Mouse (Mus musculus) Patski (cell line): ENCODE measurements around the gene Clec1a. TPM values are rescaled to one million over a fixed set of nuclear protein-coding genes. Genes with fewer than 3 reads are reported as not detected.

ENCODE experiments used
- ATAC-seq: fragments of 100-300 bp; one replicate; pipeline ENCODE4 v1.8.0; 2021
- CTCF ChIA-PET: fragments of 350-600 bp; sonication (Branson Sonifier 250); formaldehyde crosslinking; loops from one replicate; lab custom pipeline; 2022; ENCODE audit warnings: inconsistent platforms; lab: Charles Lee
- POLR2A ChIA-PET: fragments of 350-600 bp; sonication (Branson Sonifier 250); formaldehyde crosslinking; loops from one replicate; lab custom pipeline; 2022; ENCODE audit warnings: antibody characterized with exemption, inconsistent platforms; lab: Charles Lee
- DNase-seq: peaks from one replicate; pipeline ENCODE4 v3.0.0-alpha.2; 2011; ENCODE audit warnings: low read depth, low spot score
- H3K27me3 ChIP-seq: fragments of 371-371 bp; one replicate; pipeline ENCODE4 v1.5.1; 2021
- CTCF ChIP-seq: fragments of 100-300 bp; IDR thresholded peaks from one replicate; pipeline ENCODE4 v1.5.1; 2021
- in situ Hi-C: fragments of 300-500 bp; cut with MboI; formaldehyde crosslinking; loops from 3 replicates; pipeline ENCODE4 v1.11.1; 2018; ENCODE audit warnings: low pct_unique_long_range_greater_than_20kb, mixed read lengths
- polyA plus RNA-seq: library from polyadenylated mRNA; unstranded; gene quantifications from one replicate; pipeline ENCODE4 v1.2.3, GENCODE M21; 2021

The Clec1a gene
- polyA plus RNA-seq, 1 experiment from 2014 or later, result not detected

DNA sequence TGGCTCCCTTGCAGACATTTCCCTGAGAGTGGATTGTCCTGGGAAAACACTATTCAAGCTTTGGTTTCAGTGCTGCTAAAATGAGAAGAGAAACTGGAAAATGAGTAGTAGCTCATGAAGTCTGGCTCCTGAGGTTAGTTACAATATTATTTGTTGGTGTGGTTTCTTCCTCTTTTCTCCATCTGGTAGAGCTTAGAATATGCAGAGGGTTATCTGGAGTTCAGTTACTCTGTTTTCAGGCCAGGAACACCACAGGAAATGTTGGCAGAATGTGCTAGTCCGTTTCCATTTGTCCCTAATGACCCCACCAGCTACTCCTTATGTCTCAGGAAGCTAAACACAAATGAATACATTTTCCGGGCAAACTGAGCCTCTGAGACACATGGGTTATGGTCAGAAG is 44.5 kb downstream of the Clec1a start:
- ATAC-seq, result no peak
- DNase-seq, result no peak
- ChIA-PET CTCF (interaction anchor here (1.6 kb wide), 1 partner anchor 14 kb away, joined by 3 read pairs; no protein-coding TSS in a partner anchor), POLR2A (interaction anchor here (0.7 kb wide), 1 partner anchor 37 kb away, joined by 3 read pairs; no protein-coding TSS in a partner anchor)
- H3K27me3 ChIP-seq, result peaks cover 80% of the 10 kb centered on the region
- in situ Hi-C loops, result no loop called here
- TF ChIP-seq CTCF, result no peak

DNA sequence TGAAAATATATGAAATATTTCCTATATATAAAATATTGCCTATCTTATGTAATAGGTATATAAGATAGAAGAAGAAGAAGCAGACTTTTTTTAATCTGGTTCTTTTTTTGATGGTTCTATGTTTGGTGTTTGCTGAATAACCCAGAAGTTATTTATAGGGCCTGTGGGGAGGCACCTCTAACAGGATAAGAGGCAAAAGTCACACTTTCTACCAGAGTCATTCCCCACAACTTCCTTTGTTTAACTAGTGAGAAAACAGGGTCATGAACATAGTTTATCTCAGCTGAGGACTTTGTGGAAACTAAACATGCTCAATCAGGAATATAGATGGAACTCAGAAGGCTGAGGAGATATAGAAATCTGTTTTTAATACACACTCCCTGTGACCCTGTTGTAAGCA is 45.8 kb downstream of the Clec1a start:
- ChIA-PET POLR2A (no interaction called here), CTCF (no interaction called here)
- ATAC-seq (no peak), DNase-seq (no peak)
- in situ Hi-C loops, result no loop called here
- no peak for TF ChIP-seq CTCF
- H3K27me3 ChIP-seq, result peaks cover 86% of the 10 kb centered on the region

GRCm38 (mm10) chr6:129403391-129403790 is 48.4 kb downstream of the Clec1a start:
- ChIA-PET POLR2A (no interaction called here), CTCF (no interaction called here)
- in situ Hi-C loops, result no loop called here
- peaks cover 83% of the 10 kb centered on the region for H3K27me3 ChIP-seq
- TF ChIP-seq CTCF, result no peak
- DNase-seq, result no peak
- ATAC-seq, result no peak

GRCm38 (mm10) chr6:129402404-129402803 is 49.4 kb downstream of the Clec1a start:
- DNase-seq, result no peak
- ChIA-PET CTCF (no interaction called here), POLR2A (no interaction called here)
- in situ Hi-C loops, result no loop called here
- peaks cover 83% of the 10 kb centered on the region for H3K27me3 ChIP-seq
- ATAC-seq, result no peak
- no peak for TF ChIP-seq CTCF

DNA sequence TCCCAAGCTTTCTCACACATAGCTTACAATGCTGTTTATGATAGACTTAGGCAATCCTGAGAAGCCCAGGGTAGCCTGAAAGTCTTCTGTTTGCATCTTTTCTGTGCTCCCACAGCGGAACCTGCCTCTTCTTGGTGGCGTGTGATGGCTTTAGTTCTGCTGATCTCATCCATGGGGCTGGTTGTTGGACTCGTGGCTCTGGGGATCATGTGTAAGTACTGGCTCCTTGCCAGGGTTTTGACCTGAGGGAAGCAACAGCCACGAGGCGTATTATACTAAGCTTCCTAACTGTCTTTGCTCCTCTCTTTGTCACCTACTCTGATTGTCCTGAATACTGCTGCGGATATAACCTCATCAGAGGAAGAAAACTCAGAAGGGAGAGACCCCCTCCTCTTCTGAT is 51.9 kb downstream of the Clec1a start:
- TF ChIP-seq CTCF, result no peak
- in situ Hi-C loops, result loop anchor here (10.0 kb wide), 1 partner anchor 125 kb away; no protein-coding TSS in a partner anchor
- DNase-seq, result no peak

DNA sequence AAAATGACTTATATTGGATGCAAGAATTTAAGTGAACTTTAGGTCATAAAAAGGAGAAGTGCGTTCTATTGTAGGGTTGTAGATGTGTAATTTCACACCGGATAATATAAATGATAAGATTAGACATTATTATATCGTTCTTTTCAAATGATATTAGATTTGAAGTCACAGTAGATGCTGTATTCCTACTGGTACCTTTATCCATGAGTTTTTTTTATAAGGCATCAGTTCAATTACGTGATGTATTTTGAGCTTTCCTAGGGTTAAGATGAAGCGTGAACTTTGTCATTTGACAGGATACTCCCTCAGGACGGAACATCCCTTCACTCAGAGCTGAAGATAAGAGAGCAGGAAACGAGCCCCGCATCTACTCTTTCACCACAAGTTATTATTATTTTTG is 54.8 kb downstream of the Clec1a start, which contains the start of gene Clec1b:
Gene Clec1b (plus strand): TSS at position 301 of the 400 bp plus-strand sequence.
- ChIA-PET CTCF (interaction anchor here (1.0 to 1.6 kb wide), 2 partner anchors 26 to 147 kb away, joined by 3 read pairs; no protein-coding TSS in a partner anchor), POLR2A (no interaction called here)
- DNase-seq, result no peak
- in situ Hi-C loops, result loop anchor here (10.0 kb wide), 1 partner anchor 128 kb away; no protein-coding TSS in a partner anchor
- TF ChIP-seq CTCF, result no peak
- peaks cover 79% of the 10 kb centered on the region for H3K27me3 ChIP-seq
- ATAC-seq, result no peak

More for the DNA sequence above, 51.9 kb downstream of the Clec1a start:
- CTCF ChIA-PET, result interaction anchor here (1.1 kb wide), 1 partner anchor 114 kb away, joined by 3 read pairs; no protein-coding TSS in a partner anchor
- POLR2A ChIA-PET, result no interaction called here
- ATAC-seq, result no peak
- peaks cover 83% of the 10 kb centered on the region for H3K27me3 ChIP-seq

GRCm38 (mm10) chr6:129393732-129394131 is 58.1 kb downstream of the Clec1a start:
- in situ Hi-C loops, result loop anchor here (5.0 to 10.0 kb wide), 2 partner anchors 131 to 159 kb away; no protein-coding TSS in a partner anchor
- DNase-seq, result no peak
- CTCF ChIA-PET, result interaction anchor here (1.2 to 1.6 kb wide), 3 partner anchors 29 to 167 kb away, joined by 5 to 7 read pairs (median 7); no protein-coding TSS in a partner anchor
- ATAC-seq, result no peak
- POLR2A ChIA-PET, result no interaction called here
- no peak for TF ChIP-seq CTCF
- peaks cover 56% of the 10 kb centered on the region for H3K27me3 ChIP-seq

DNA sequence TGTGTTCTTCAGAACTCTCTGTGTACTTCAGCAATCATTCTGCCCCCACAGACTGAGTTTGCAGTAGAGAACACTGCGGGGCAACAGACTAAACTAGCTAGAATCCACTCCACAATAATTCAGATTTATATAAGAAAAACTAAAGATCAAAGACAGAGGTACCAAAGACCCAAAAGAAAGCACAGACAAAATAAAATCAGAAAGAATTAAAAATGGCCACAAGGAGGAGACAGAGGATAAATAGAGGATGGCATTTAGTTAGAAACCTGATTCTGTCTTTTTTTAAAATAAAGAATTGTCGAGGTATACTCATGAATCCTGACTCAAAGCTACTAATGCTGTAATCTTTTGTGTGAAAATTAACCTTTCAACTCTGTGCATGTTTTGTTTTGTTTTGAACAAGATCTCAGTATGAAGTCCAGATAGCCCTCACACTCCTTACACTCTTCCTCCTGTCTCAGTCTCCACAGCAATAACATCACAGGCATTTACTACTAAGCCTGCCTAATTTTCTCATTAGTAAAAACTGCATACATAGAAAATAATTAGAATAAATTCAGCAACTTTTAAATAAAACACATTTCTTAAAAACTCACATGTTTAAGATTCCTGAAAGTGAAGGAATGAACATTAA is 58.6 kb downstream of the Clec1a start:
- TF ChIP-seq CTCF, result peak; percentile 69
- ChIA-PET CTCF (interaction anchor here (1.2 to 1.6 kb wide), 3 partner anchors 30 to 167 kb away, joined by 5 to 7 read pairs (median 7); no protein-coding TSS in a partner anchor), POLR2A (no interaction called here)
- ATAC-seq (no peak), DNase-seq (no peak)
- peaks cover 56% of the 10 kb centered on the region for H3K27me3 ChIP-seq
- in situ Hi-C loops, result loop anchor here (5.0 to 10.0 kb wide), 2 partner anchors 132 to 159 kb away; no protein-coding TSS in a partner anchor

GRCm38 (mm10) chr6:129385774-129386173 is 66.0 kb downstream of the Clec1a start, which contains the start of gene Clec12b:
Clec12b (minus strand) TSS chr6:129385874.
- POLR2A ChIA-PET, result no interaction called here
- ATAC-seq, result no peak

GRCm38 (mm10) chr6:129385000-129385399 is 66.8 kb downstream of the Clec1a start:
- no peak for ATAC-seq
- in situ Hi-C loops, result no loop called here
- ChIA-PET POLR2A (no interaction called here), CTCF (interaction anchor here (1.3 to 1.8 kb wide), 2 partner anchors 10 to 159 kb away, joined by 3 to 5 read pairs; no protein-coding TSS in a partner anchor)
- peaks cover 36% of the 10 kb centered on the region for H3K27me3 ChIP-seq
- TF ChIP-seq CTCF, result no peak
- DNase-seq, result no peak

More at GRCm38 (mm10) chr6:129385774-129386173, 66.0 kb downstream of the Clec1a start, which contains the start of gene Clec12b:
- in situ Hi-C loops, result no loop called here
- CTCF ChIA-PET, result interaction anchor here (1.3 to 1.8 kb wide), 2 partner anchors 10 to 159 kb away, joined by 3 to 5 read pairs; no protein-coding TSS in a partner anchor
- peaks cover 34% of the 10 kb centered on the region for H3K27me3 ChIP-seq
- no peak for DNase-seq
- no peak for TF ChIP-seq CTCF

DNA sequence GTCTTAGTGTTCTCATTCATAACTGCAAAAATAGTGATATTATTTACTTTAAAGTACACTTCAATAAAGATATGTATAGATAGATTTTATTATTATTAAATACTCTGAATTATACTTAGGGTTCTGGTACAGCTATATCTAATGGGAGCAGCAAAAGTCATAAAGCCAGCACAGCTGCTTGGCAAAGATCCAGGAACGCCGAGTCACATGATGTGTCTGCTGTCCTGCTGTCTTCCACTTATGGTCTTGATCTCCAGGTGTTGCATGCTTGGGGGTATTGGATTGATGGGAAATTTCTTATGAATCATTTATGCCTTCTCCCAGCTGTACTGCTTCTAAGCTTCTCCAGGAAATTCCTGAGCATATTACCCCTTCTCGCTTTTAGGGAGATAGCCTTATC is 68.3 kb downstream of the Clec1a start:
- no peak for TF ChIP-seq CTCF

More for the DNA sequence above, 68.3 kb downstream of the Clec1a start:
- ATAC-seq (no peak), DNase-seq (no peak)
- H3K27me3 ChIP-seq, result peaks cover 38% of the 10 kb centered on the region
- in situ Hi-C loops, result no loop called here
- ChIA-PET CTCF (interaction anchor here (0.6 kb wide), 1 partner anchor 121 kb away, joined by 3 read pairs; no protein-coding TSS in a partner anchor), POLR2A (no interaction called here)
